Mouse (Mus musculus): Measurements from ENCODE around the gene Pgs1. TPM values are rescaled to one million over a fixed set of nuclear protein-coding genes. Genes with fewer than 3 reads are reported as not detected.

Gene Pgs1
- total and polyA plus RNA-seq, 2 experiments from 2014 or later = 20.3 to 33.0 TPM

- H3K27ac ChIP-seq (ENCODE audit: low read depth) = no peak overlapping the region
- no peaks in the 10 kb centered on the region for H3K27me3 ChIP-seq (ENCODE audit: control insufficient read depth, insufficient read depth, low read length)
- H3K9ac ChIP-seq (replicated peaks; ENCODE audit: low read depth, low read length) = no peak overlapping the region
- no peaks in the 10 kb centered on the region for H3K4me1 ChIP-seq (ENCODE audit: control insufficient read depth, insufficient read depth)
- WGBS = 56% methylated on average over 11 of the region's 11 CpGs
- no peak overlapping the region for H3K4me2 ChIP-seq (ENCODE audit: low read depth, low read length)
- no peaks in the 10 kb centered on the region for H3K9me3 ChIP-seq (replicated peaks; ENCODE audit: control insufficient read depth, low read length)
- H3K36me3 ChIP-seq (replicated peaks; ENCODE audit: control insufficient read depth, insufficient read depth, low read length) = no peaks in the 10 kb centered on the region
- DNase-seq (ENCODE audit: low spot score) (no peak), ATAC-seq (ENCODE audit: insufficient read depth, low read depth) (no peak)
- no peak for TF ChIP-seq EP300 (IDR thresholded peaks at IDR 0.05; ENCODE audit: low read depth)
- no peak for TF ChIP-seq CTCF (IDR thresholded peaks at IDR 0.05; ENCODE audit: low read depth)
- no peak overlapping the region for H3K4me3 ChIP-seq (ENCODE audit: low read depth, low read length)
Measured at GRCm38 (mm10) chr11:118071227-118071912, 85.3 kb downstream of the Pgs1 start.

Small RNAs within 50 kb of the gene (microRNA-seq; reads per million reads assigned to microRNA genes)
- gene Mir6933 = not detected

Other genes starting within 250 kb of the Pgs1 start
- gene Tmc8, start 204.2 kb upstream of the Pgs1 start, total RNA-seq (2014; rRNA removed; ENCODE audit: low replicate concordance) = 2.6 and 8.7 TPM in 2 replicates
- gene Tmc8, start 204.2 kb upstream of the Pgs1 start, polyA plus RNA-seq (2015; fragmentation: Nextera tagmentation; extraction: Ambion mirVana) = 1.4 and 2.3 TPM in 2 replicates
- gene Tmc6, start 204.1 kb upstream of the Pgs1 start, total RNA-seq (2014; rRNA removed; ENCODE audit: low replicate concordance) = 23.4 and 31.8 TPM in 2 replicates
- gene Tmc6, start 204.1 kb upstream of the Pgs1 start, polyA plus RNA-seq (2015; fragmentation: Nextera tagmentation; extraction: Ambion mirVana) = 16.3 and 20.4 TPM in 2 replicates
- not detected in 2 replicates for gene 6030468B19Rik, start 188.6 kb upstream of the Pgs1 start, total RNA-seq (2014; rRNA removed; ENCODE audit: low replicate concordance)
- gene 6030468B19Rik, start 188.6 kb upstream of the Pgs1 start, polyA plus RNA-seq (2015; fragmentation: Nextera tagmentation; extraction: Ambion mirVana) = not detected in 2 replicates
- 2.6 TPM in 1 of 2 replicates, not detected in the other for gene Gm20708, start 176.6 kb upstream of the Pgs1 start, total RNA-seq (2014; rRNA removed; ENCODE audit: low replicate concordance)
- gene Gm20708, start 176.6 kb upstream of the Pgs1 start, polyA plus RNA-seq (2015; fragmentation: Nextera tagmentation; extraction: Ambion mirVana) = 0.52 and 0.68 TPM in 2 replicates
- 151 TPM in 2 replicates for gene Syngr2, start 176.6 kb upstream of the Pgs1 start, total RNA-seq (2014; rRNA removed; ENCODE audit: low replicate concordance)
- 95.2 and 105 TPM in 2 replicates for gene Syngr2, start 176.6 kb upstream of the Pgs1 start, polyA plus RNA-seq (2015; fragmentation: Nextera tagmentation; extraction: Ambion mirVana)
- gene Afmid, start 160.4 kb upstream of the Pgs1 start, total RNA-seq (2014; rRNA removed; ENCODE audit: low replicate concordance) = 14.5 and 17.6 TPM in 2 replicates
- 13.1 and 16.5 TPM in 2 replicates for gene Afmid, start 160.4 kb upstream of the Pgs1 start, polyA plus RNA-seq (2015; fragmentation: Nextera tagmentation; extraction: Ambion mirVana)
- 103 and 117 TPM in 2 replicates for gene Tk1, start 160.2 kb upstream of the Pgs1 start, total RNA-seq (2014; rRNA removed; ENCODE audit: low replicate concordance)
- 41.4 and 44.0 TPM in 2 replicates for gene Tk1, start 160.2 kb upstream of the Pgs1 start, polyA plus RNA-seq (2015; fragmentation: Nextera tagmentation; extraction: Ambion mirVana)
- gene Birc5, start 137.0 kb upstream of the Pgs1 start, total RNA-seq (2014; rRNA removed; ENCODE audit: low replicate concordance) = 36.1 and 56.8 TPM in 2 replicates
- 83.6 and 85.0 TPM in 2 replicates for gene Birc5, start 137.0 kb upstream of the Pgs1 start, polyA plus RNA-seq (2015; fragmentation: Nextera tagmentation; extraction: Ambion mirVana)
- not detected in 2 replicates for gene Tmem235, start 125.5 kb upstream of the Pgs1 start, total RNA-seq (2014; rRNA removed; ENCODE audit: low replicate concordance)
- not detected in 2 replicates for gene Tmem235, start 125.5 kb upstream of the Pgs1 start, polyA plus RNA-seq (2015; fragmentation: Nextera tagmentation; extraction: Ambion mirVana)
- gene Tha1, start 112.8 kb upstream of the Pgs1 start, total RNA-seq (2014; rRNA removed; ENCODE audit: low replicate concordance) = 7.4 and 7.8 TPM in 2 replicates
- gene Tha1, start 112.8 kb upstream of the Pgs1 start, polyA plus RNA-seq (2015; fragmentation: Nextera tagmentation; extraction: Ambion mirVana) = 9.4 and 9.5 TPM in 2 replicates
- gene Socs3, start 16.2 kb upstream of the Pgs1 start, total RNA-seq (2014; rRNA removed; ENCODE audit: low replicate concordance) = 5.7 and 13.1 TPM in 2 replicates
- 4.0 and 5.1 TPM in 2 replicates for gene Socs3, start 16.2 kb upstream of the Pgs1 start, polyA plus RNA-seq (2015; fragmentation: Nextera tagmentation; extraction: Ambion mirVana)
- gene Dnah17, start 144.3 kb downstream of the Pgs1 start, total RNA-seq (2014; rRNA removed; ENCODE audit: low replicate concordance) = 0.31 TPM in 1 of 2 replicates, not detected in the other
- gene Dnah17, start 144.3 kb downstream of the Pgs1 start, polyA plus RNA-seq (2015; fragmentation: Nextera tagmentation; extraction: Ambion mirVana) = 0.01 and 0.04 TPM in 2 replicates